Comparison of ENCODE assay signal across 8 mouse cellular contexts in genomic region chr13:43616551-43616950, GRCm38 (mm10). TPM values are rescaled to one million over a fixed set of nuclear protein-coding genes. Genes with fewer than 3 reads are reported as not detected.
DNase-seq lines count a peak whose midpoint lies in the region; ATAC-seq and TF ChIP-seq lines count a peak whose summit lies in the region.

No protein-coding gene starts in this region.

- TF ChIP-seq EP300 in stomach, postnatal 0 days (optimal IDR thresholded peaks at IDR 0.05) = no peak

- H3K9ac ChIP-seq in limb, embryonic 15.5 days = no peak overlapping the region
- no peak overlapping the region for H3K9ac ChIP-seq in stomach, postnatal 0 days (ENCODE audit: low read length)

- H3K27ac ChIP-seq in forebrain, embryonic 10.5 days = peak overlapping the region; percentile 89; the same call in 1 of the 2 replicates
- no peak overlapping the region for H3K27ac ChIP-seq in limb, embryonic 15.5 days
- no peak overlapping the region for H3K27ac ChIP-seq in stomach, postnatal 0 days (replicated peaks)

- no peak for ATAC-seq in megakaryocyte, adult 5-6 weeks (ENCODE audit: poor library complexity, severe bottlenecking)
- ATAC-seq in limb, embryonic 15.5 days (ENCODE audit: insufficient number of reproducible peaks, low FRiP score, low TSS enrichment, low read depth) = no peak
- no peak for ATAC-seq in stomach, postnatal 0 days (ENCODE audit: low FRiP score, low TSS enrichment)

- WGBS in forebrain, embryonic 10.5 days = 39% methylated on average over 6 of the region's 6 CpGs
- 34% methylated on average over 6 of the region's 6 CpGs for WGBS in limb, embryonic 15.5 days
- WGBS in stomach, postnatal 0 days = 37% methylated on average over 6 of the region's 6 CpGs

- H3K27me3 ChIP-seq in megakaryocyte, embryonic 14.5 days (replicated peaks) = peaks cover 58% of the 10 kb centered on the region
- H3K27me3 ChIP-seq in forebrain, embryonic 10.5 days (ENCODE audit: poor library complexity, severe bottlenecking) = peaks cover 29% of the 10 kb centered on the region
- no peaks in the 10 kb centered on the region for H3K27me3 ChIP-seq in limb, embryonic 15.5 days
- H3K27me3 ChIP-seq in stomach, postnatal 0 days (ENCODE audit: control insufficient read depth, insufficient read depth, low read length) = no peaks in the 10 kb centered on the region

- no peaks in the 10 kb centered on the region for H3K9me3 ChIP-seq in megakaryocyte, embryonic 14.5 days
- H3K9me3 ChIP-seq in forebrain, embryonic 10.5 days = no peaks in the 10 kb centered on the region
- no peaks in the 10 kb centered on the region for H3K9me3 ChIP-seq in limb, embryonic 15.5 days
- no peaks in the 10 kb centered on the region for H3K9me3 ChIP-seq in stomach, postnatal 0 days (ENCODE audit: control insufficient read depth, low read length)

- H3K4me2 ChIP-seq in limb, embryonic 15.5 days = peak overlapping the region; percentile 90
- H3K4me2 ChIP-seq in stomach, postnatal 0 days (replicated peaks; ENCODE audit: low read depth) = peak overlapping the region; percentile 95

- H3K36me3 ChIP-seq in megakaryocyte, embryonic 14.5 days (replicated peaks; ENCODE audit: low read length) = no peaks in the 10 kb centered on the region
- H3K36me3 ChIP-seq in forebrain, embryonic 10.5 days (replicated peaks) = no peaks in the 10 kb centered on the region
- H3K36me3 ChIP-seq in limb, embryonic 15.5 days = no peaks in the 10 kb centered on the region
- H3K36me3 ChIP-seq in stomach, postnatal 0 days (ENCODE audit: control insufficient read depth, insufficient read depth, low read length) = no peaks in the 10 kb centered on the region; the same call in 1 of the 2 replicates

- peaks cover 18% of the 10 kb centered on the region for H3K4me1 ChIP-seq in megakaryocyte, embryonic 14.5 days
- peaks cover 29% of the 10 kb centered on the region for H3K4me1 ChIP-seq in forebrain, embryonic 10.5 days
- peaks cover 18% of the 10 kb centered on the region for H3K4me1 ChIP-seq in limb, embryonic 15.5 days
- H3K4me1 ChIP-seq in stomach, postnatal 0 days (replicated peaks; ENCODE audit: control insufficient read depth, insufficient read depth) = no peaks in the 10 kb centered on the region

- H3K4me3 ChIP-seq in megakaryocyte, embryonic 14.5 days (replicated peaks) = peak overlapping the region; percentile 1
- peak overlapping the region; percentile 77 for H3K4me3 ChIP-seq in forebrain, embryonic 10.5 days
- H3K4me3 ChIP-seq in limb, embryonic 15.5 days = peak overlapping the region; percentile 78
- peak overlapping the region; percentile 61; the same call in 1 of the 2 replicates for H3K4me3 ChIP-seq in stomach, postnatal 0 days (ENCODE audit: low read depth, low read length)

- no peak for DNase-seq in forebrain, embryonic 10.5 days (ENCODE audit: extremely low spot score, low spot score)
- DNase-seq in stomach, postnatal 0 days (ENCODE audit: low spot score) = no peak
- DNase-seq in layer of hippocampus, adult 8-10 months (ENCODE audit: low spot score in 2 of 2) = no peak
- DNase-seq in kidney, postnatal 25 days = no peak
- DNase-seq in layer of hippocampus, postnatal 25 days (ENCODE audit: extremely low spot score in 1 of 2, low spot score in 1 of 2) = no peak

- TF ChIP-seq CTCF in stomach, postnatal 0 days (IDR thresholded peaks at IDR 0.05; ENCODE audit: low read depth) = no peak

RNA-seq across cellular contexts. Expression of gene Rnf182, which starts 1.0 kb away (rescaled TPM):
- not detected in 2 replicates for polyA plus RNA-seq in megakaryocyte, embryonic 14.5 days (2012; ENCODE audit: insufficient read depth, low replicate concordance)
- total RNA-seq in megakaryocyte, adult 5-6 weeks (2015) = not detected in 2 replicates
- total RNA-seq in megakaryocyte, adult 5-6 weeks (2017) = not detected in 2 replicates
- polyA plus RNA-seq in forebrain, embryonic 10.5 days (2016; fragmentation: Nextera tagmentation; extraction: Ambion mirVana) = 6.6 and 6.7 TPM in 2 replicates
- polyA plus RNA-seq in limb, embryonic 15.5 days (2015; fragmentation: Nextera tagmentation; extraction: Ambion mirVana) = 6.6 TPM in 2 replicates
- polyA plus RNA-seq in stomach, postnatal 0 days (2015; fragmentation: Nextera tagmentation; extraction: Ambion mirVana) = 0.33 and 0.38 TPM in 2 replicates
- total RNA-seq in layer of hippocampus, adult 8-10 months (2022) = 10 to 100 TPM; 27.6 to 38.1 (median 32.3) TPM
- 10 to 100 TPM; 35.6 to 36.4 TPM for total RNA-seq in layer of hippocampus, postnatal 25 days (2021)

RNA-seq across cellular contexts. Expression of gene Mcur1, which starts 56.6 kb away (rescaled TPM):
- polyA plus RNA-seq in megakaryocyte, embryonic 14.5 days (2012; ENCODE audit: insufficient read depth, low replicate concordance) = 7.8 and 17.5 TPM in 2 replicates
- 28.5 and 35.3 TPM in 2 replicates for total RNA-seq in megakaryocyte, adult 5-6 weeks (2015)
- 21.3 and 25.6 TPM in 2 replicates for total RNA-seq in megakaryocyte, adult 5-6 weeks (2017)
- polyA plus RNA-seq in forebrain, embryonic 10.5 days (2016; fragmentation: Nextera tagmentation; extraction: Ambion mirVana) = 10.1 and 10.5 TPM in 2 replicates
- 12.7 and 15.4 TPM in 2 replicates for polyA plus RNA-seq in limb, embryonic 15.5 days (2015; fragmentation: Nextera tagmentation; extraction: Ambion mirVana)
- polyA plus RNA-seq in stomach, postnatal 0 days (2015; fragmentation: Nextera tagmentation; extraction: Ambion mirVana) = 15.6 and 18.5 TPM in 2 replicates
- total RNA-seq in layer of hippocampus, adult 8-10 months (2022) = 10 to 100 TPM; 21.4 to 34.0 (median 27.0) TPM
- total RNA-seq in layer of hippocampus, postnatal 25 days (2021) = 10 to 100 TPM; 19.2 to 22.5 TPM

Comparison
In these comparisons a context has a peak if more than half of its experiments do, and no peak if none do; other contexts are left out.
1. H3K4me3 ChIP-seq: peak in every context shown above with its lines; median percentile 78 in limb, embryonic 15.5 days; 77 in forebrain, embryonic 10.5 days; 61 in stomach, postnatal 0 days; 1 in megakaryocyte, embryonic 14.5 days.